Mouse (Mus musculus): ENCODE measurements around the gene Tanc2. TPM values are rescaled to one million over a fixed set of nuclear protein-coding genes. Genes with fewer than 3 reads are reported as not detected.
A peak's percentile ranks its signal among the peaks of the same experiment; 100 is the strongest.

Tanc2 gene
- polyA plus RNA-seq, 1 experiment from 2014 or later, result 14.5 TPM

DNA sequence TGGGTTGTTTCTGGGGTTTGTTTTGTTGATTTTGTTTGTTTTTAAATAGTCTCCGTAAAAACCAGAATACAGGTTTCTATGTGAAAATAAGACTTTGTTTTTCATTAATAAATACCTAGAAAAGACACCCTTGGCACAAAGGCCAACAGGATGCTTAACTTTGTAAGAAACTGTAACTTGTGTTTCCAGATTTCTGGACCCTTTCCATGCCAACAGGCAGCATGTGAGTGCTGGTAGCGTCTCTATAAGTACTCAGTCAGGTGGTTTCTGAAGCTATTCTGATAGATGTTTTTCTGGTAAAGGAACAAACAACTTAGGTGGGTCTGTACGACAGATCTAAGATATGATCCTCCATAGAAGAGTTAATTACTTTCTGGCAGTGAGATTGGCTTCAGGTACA, 26.2 kb upstream of the Tanc2 start:
- Histone ChIP-seq H3K9me3 (no peaks in the 10 kb centered on the region), H3K27ac (replicated peaks) (no peak overlapping the region), H3K27me3 (replicated peaks) (no peaks in the 10 kb centered on the region), H3K36me3 (no peaks in the 10 kb centered on the region), H3K4me3 (no peak overlapping the region), H3K4me2 (no peak overlapping the region), H3K4me1 (peaks cover 11% of the 10 kb centered on the region), H3K9ac (no peak overlapping the region)
- ATAC-seq (ENCODE audit: extremely low read depth, insufficient number of reproducible peaks, low FRiP score, low TSS enrichment), result no peak
- WGBS, result 85% methylated on average over 3 of the region's 3 CpGs

DNA sequence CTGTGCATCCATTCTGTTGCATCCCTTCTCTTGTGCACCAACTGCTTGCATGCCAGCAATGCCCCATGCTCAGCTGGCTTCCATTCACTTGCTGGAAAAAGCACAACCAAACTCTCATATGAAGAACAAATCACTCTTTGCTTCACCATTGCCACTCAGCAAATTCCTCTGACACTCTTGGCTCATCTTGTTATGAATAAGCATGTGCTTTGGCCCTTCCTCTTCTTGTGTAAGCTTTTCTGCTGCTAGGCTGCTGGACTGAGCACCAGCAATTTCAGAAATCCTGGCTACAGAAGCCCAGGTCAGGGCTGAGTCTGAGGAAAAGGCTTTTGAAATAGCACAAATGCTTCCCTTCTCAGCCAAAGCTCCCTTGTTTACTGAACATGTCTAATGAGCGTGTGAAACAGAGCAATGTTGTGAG, 22.6 kb upstream of the Tanc2 start:
- H3K9ac ChIP-seq, result no peak overlapping the region
- H3K27ac ChIP-seq (replicated peaks), result no peak overlapping the region
- no peaks in the 10 kb centered on the region for H3K27me3 ChIP-seq (replicated peaks)
- no peak overlapping the region for H3K4me2 ChIP-seq
- H3K36me3 ChIP-seq, result no peaks in the 10 kb centered on the region
- H3K9me3 ChIP-seq, result no peaks in the 10 kb centered on the region
- WGBS, result 51% methylated on average over 1 of the region's 1 CpGs
- H3K4me1 ChIP-seq, result 0 out of 2 replicates have a peak, but pooled peaks cover 4% of the 10 kb centered on the region
- no peak for ATAC-seq (ENCODE audit: extremely low read depth, insufficient number of reproducible peaks, low FRiP score, low TSS enrichment)
- H3K4me3 ChIP-seq, result no peak overlapping the region

DNA sequence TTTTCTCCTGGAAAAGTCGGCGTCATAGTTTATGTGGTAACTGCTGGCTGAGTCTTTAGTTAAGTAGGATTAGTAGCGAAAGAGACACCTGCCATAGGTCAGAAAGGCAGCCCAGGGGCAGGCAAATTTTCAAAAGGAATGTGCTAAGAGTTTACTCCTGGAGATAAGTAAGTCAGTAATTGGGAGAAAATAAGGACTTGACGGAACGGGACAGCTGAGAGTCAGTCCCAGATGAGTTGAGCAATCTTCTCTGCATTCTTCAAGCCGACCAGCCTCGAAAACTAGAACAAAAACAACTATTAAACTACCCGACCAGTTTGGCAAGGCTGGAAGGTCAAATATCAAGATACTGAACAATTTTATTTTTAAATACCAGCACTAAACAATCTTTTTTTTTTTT, 17.8 kb upstream of the Tanc2 start:
- Histone ChIP-seq H3K36me3 (no peaks in the 10 kb centered on the region), H3K9ac (no peak overlapping the region), H3K4me2 (no peak overlapping the region), H3K27me3 (replicated peaks) (no peaks in the 10 kb centered on the region), H3K4me3 (no peak overlapping the region), H3K9me3 (no peaks in the 10 kb centered on the region), H3K4me1 (peaks cover 12% of the 10 kb centered on the region; the same call in 1 of the 2 replicates), H3K27ac (replicated peaks) (no peak overlapping the region)
- ATAC-seq (ENCODE audit: extremely low read depth, insufficient number of reproducible peaks, low FRiP score, low TSS enrichment), result no peak
- WGBS, result 66% methylated on average over 8 of the region's 8 CpGs

- no peak overlapping the region for H3K9ac ChIP-seq
- no peaks in the 10 kb centered on the region for H3K27me3 ChIP-seq (replicated peaks)
- peaks cover 8% of the 10 kb centered on the region; the same call in 1 of the 2 replicates for H3K4me1 ChIP-seq
- H3K9me3 ChIP-seq, result no peaks in the 10 kb centered on the region
- no peak for ATAC-seq (ENCODE audit: extremely low read depth, insufficient number of reproducible peaks, low FRiP score, low TSS enrichment)
- H3K27ac ChIP-seq (replicated peaks), result 0 out of 2 replicates have a peak overlapping the region, but pooled peaks have one; percentile 15
- H3K36me3 ChIP-seq, result no peaks in the 10 kb centered on the region
- H3K4me2 ChIP-seq, result no peak overlapping the region
- H3K4me3 ChIP-seq, result no peak overlapping the region
- WGBS, result 51% methylated on average over 7 of the region's 7 CpGs
Measured at GRCm38 (mm10) chr11:105574241-105574640, 15.5 kb upstream of the Tanc2 start.

DNA sequence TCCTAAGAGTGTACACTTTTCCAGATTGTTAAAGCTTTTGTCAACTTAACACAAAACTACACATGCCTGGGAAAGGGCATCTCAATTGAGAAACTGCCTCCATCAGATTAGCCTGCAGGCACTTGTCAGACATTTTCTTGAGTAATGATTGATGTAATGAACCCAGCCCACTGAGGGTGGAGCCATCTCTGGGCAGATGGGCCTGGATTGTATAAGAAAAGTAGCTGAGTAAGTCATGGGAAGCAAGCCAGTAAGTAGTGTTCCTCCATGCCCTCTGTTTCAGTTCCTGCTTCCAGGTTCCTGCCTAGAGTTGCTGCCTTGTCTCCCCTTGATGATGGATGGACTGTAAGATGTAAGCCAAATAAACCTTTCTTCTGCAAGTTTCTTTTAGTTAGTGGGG, 12.6 kb upstream of the Tanc2 start:
- Histone ChIP-seq H3K9ac (no peak overlapping the region), H3K4me2 (no peak overlapping the region), H3K36me3 (no peaks in the 10 kb centered on the region), H3K27me3 (replicated peaks) (no peaks in the 10 kb centered on the region), H3K4me3 (no peak overlapping the region), H3K27ac (replicated peaks) (no peak overlapping the region), H3K9me3 (peaks cover 9% of the 10 kb centered on the region; the same call in 1 of the 2 replicates), H3K4me1 (peaks cover 8% of the 10 kb centered on the region; the same call in 1 of the 2 replicates)
- ATAC-seq (ENCODE audit: extremely low read depth, insufficient number of reproducible peaks, low FRiP score, low TSS enrichment), result no peak

- H3K4me2 ChIP-seq, result no peak overlapping the region
- H3K27ac ChIP-seq (replicated peaks), result no peak overlapping the region
- 90% methylated on average over 3 of the region's 3 CpGs for WGBS
- no peak overlapping the region for H3K9ac ChIP-seq
- peaks cover 12% of the 10 kb centered on the region for H3K9me3 ChIP-seq
- no peaks in the 10 kb centered on the region for H3K36me3 ChIP-seq
- ATAC-seq (ENCODE audit: extremely low read depth, insufficient number of reproducible peaks, low FRiP score, low TSS enrichment), result no peak
- H3K4me1 ChIP-seq, result peaks cover 5% of the 10 kb centered on the region; the same call in 1 of the 2 replicates
- no peaks in the 10 kb centered on the region for H3K27me3 ChIP-seq (replicated peaks)
- no peak overlapping the region for H3K4me3 ChIP-seq
Measured at GRCm38 (mm10) chr11:105582020-105582419, 7.8 kb upstream of the Tanc2 start.

- Histone ChIP-seq H3K4me2 (peak overlapping the region; percentile 82), H3K4me1 (peaks cover 20% of the 10 kb centered on the region), H3K36me3 (no peaks in the 10 kb centered on the region), H3K9ac (peak overlapping the region; percentile 99), H3K9me3 (peaks cover 3% of the 10 kb centered on the region; the same call in 1 of the 2 replicates), H3K4me3 (peak overlapping the region; percentile 82), H3K27me3 (replicated peaks) (no peaks in the 10 kb centered on the region), H3K27ac (replicated peaks) (peak overlapping the region; percentile 97)
- under 1% methylated on average over 23 of the region's 70 CpGs for WGBS
- ATAC-seq (ENCODE audit: extremely low read depth, insufficient number of reproducible peaks, low FRiP score, low TSS enrichment), result peak; percentile 92
Measured at GRCm38 (mm10) chr11:105589231-105589876, 432 bp upstream of the Tanc2 start.

GRCm38 (mm10) chr11:105591905-105592304, 2.1 kb downstream of the Tanc2 start:
- ATAC-seq (ENCODE audit: extremely low read depth, insufficient number of reproducible peaks, low FRiP score, low TSS enrichment), result no peak
- 12% methylated on average over 1 of the region's 1 CpGs for WGBS
- H3K4me1 ChIP-seq, result peaks cover 20% of the 10 kb centered on the region
- H3K36me3 ChIP-seq, result no peaks in the 10 kb centered on the region
- no peaks in the 10 kb centered on the region for H3K9me3 ChIP-seq
- no peaks in the 10 kb centered on the region for H3K27me3 ChIP-seq (replicated peaks)
- H3K9ac ChIP-seq, result no peak overlapping the region
- H3K27ac ChIP-seq (replicated peaks), result no peak overlapping the region
- peak overlapping the region; percentile 82 for H3K4me3 ChIP-seq
- peak overlapping the region; percentile 82 for H3K4me2 ChIP-seq

- Histone ChIP-seq H3K4me2 (no peak overlapping the region), H3K36me3 (peaks cover 7% of the 10 kb centered on the region; the same call in 1 of the 2 replicates), H3K27ac (replicated peaks) (no peak overlapping the region), H3K9ac (no peak overlapping the region), H3K4me1 (peaks cover 24% of the 10 kb centered on the region), H3K4me3 (no peak overlapping the region), H3K27me3 (replicated peaks) (no peaks in the 10 kb centered on the region), H3K9me3 (no peaks in the 10 kb centered on the region)
- ATAC-seq (ENCODE audit: extremely low read depth, insufficient number of reproducible peaks, low FRiP score, low TSS enrichment), result no peak
Measured at GRCm38 (mm10) chr11:105602177-105602576, 12.4 kb downstream of the Tanc2 start.

DNA sequence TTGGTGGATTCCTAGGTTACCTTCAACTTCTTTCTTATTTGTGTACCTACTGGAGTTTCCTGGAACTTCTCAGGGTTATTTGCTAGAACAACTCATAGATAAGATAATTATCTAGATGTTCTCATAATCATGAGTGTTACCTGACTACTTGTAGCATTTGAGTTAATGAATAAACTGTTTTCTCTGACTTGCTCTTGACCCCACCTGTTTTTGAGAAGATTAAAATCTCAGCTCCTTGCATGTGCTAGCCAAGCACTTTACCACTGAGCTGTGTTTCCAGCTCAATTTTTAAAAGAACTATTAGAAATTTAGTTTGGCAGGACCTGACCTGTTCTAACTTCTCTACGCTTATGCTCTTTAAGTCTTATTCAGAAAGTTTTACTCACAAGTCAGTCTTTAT, 36.4 kb downstream of the Tanc2 start:
- Histone ChIP-seq H3K4me2 (no peak overlapping the region), H3K4me1 (peaks cover 36% of the 10 kb centered on the region), H3K36me3 (peaks cover 6% of the 10 kb centered on the region; the same call in 1 of the 2 replicates), H3K27ac (replicated peaks) (no peak overlapping the region), H3K27me3 (replicated peaks) (no peaks in the 10 kb centered on the region), H3K9ac (no peak overlapping the region), H3K9me3 (no peaks in the 10 kb centered on the region), H3K4me3 (no peak overlapping the region)
- ATAC-seq (ENCODE audit: extremely low read depth, insufficient number of reproducible peaks, low FRiP score, low TSS enrichment), result no peak
- 91% methylated on average over 1 of the region's 1 CpGs for WGBS

- H3K27me3 ChIP-seq (replicated peaks), result no peaks in the 10 kb centered on the region
- H3K36me3 ChIP-seq, result no peaks in the 10 kb centered on the region
- H3K9ac ChIP-seq, result no peak overlapping the region
- H3K4me2 ChIP-seq, result no peak overlapping the region
- H3K9me3 ChIP-seq, result no peaks in the 10 kb centered on the region
- no peaks in the 10 kb centered on the region for H3K4me1 ChIP-seq
- H3K27ac ChIP-seq (replicated peaks), result no peak overlapping the region
- no peak overlapping the region for H3K4me3 ChIP-seq
- ATAC-seq (ENCODE audit: extremely low read depth, insufficient number of reproducible peaks, low FRiP score, low TSS enrichment), result no peak
Measured at GRCm38 (mm10) chr11:105643995-105644394, 54.2 kb downstream of the Tanc2 start.

DNA sequence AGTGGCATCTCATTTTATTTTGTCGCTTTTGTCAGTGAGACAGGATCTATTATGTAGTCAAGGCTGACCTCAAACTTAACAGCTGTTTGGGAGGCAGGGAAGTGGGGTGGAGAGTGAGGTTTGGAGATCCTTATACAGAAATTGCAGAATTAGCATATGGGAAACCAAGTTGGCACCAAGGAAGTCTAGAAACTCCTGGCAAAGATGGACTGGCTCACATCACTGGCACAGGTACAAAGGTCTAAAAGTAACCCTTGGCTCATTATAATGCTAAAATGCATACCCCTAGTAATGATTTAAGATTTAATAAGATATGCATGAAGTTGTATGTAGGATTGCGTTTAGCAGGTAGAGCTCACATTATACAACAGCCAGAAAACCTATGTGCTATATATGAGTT, 58.2 kb downstream of the Tanc2 start:
- 86% methylated on average over 2 of the region's 2 CpGs for WGBS
- no peak overlapping the region for H3K4me3 ChIP-seq

More for the DNA sequence above, 58.2 kb downstream of the Tanc2 start:
- Histone ChIP-seq H3K4me1 (no peaks in the 10 kb centered on the region), H3K4me2 (no peak overlapping the region), H3K27me3 (replicated peaks) (no peaks in the 10 kb centered on the region), H3K9me3 (no peaks in the 10 kb centered on the region), H3K9ac (no peak overlapping the region), H3K36me3 (no peaks in the 10 kb centered on the region), H3K27ac (replicated peaks) (no peak overlapping the region)
- ATAC-seq (ENCODE audit: extremely low read depth, insufficient number of reproducible peaks, low FRiP score, low TSS enrichment), result no peak
